Mouse (Mus musculus): ENCODE measurements around the gene Acsf3.

DNA sequence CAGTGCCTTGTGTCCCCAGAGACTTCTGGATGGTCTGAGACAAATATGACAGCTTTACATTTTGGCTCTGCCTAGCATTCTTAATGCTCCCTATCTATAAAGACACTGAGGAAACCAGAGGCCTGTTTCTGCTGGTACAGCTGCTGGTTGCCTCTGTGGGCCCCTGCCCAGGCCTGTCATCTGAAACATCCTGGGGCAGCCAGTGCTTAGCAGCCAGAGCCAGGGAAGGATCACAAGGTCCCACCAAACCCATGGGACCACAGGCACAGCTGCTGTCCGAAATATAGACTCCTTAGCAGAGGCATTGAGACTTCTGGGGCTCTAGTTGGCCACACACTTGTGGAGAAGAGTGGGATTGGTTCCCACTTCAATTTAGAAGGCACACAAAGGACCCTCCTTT is 9.5 kb downstream of the Acsf3 start:
- TF ChIP-seq GATA1 (IDR thresholded peaks at IDR 0.05; ENCODE audit: low read length) (no peak), TAL1 (IDR thresholded peaks at IDR 0.05; ENCODE audit: low read length) (no peak)
